Mouse (Mus musculus) cerebellum, adult (tissue): Measurements from ENCODE around the gene Stmnd1.
"Not testable (repeated sequence)": the region's sequence is repeated elsewhere in the genome, so short reads cannot be mapped to it uniquely, and the experiment has no call there.

ENCODE experiments used
- ATAC-seq: cut with Nextera tagmentation; 2 replicates; pipeline ENCODE4 v1.9.2; 2017; ENCODE audit warnings: mild to moderate bottlenecking, moderate library complexity, mixed read lengths; ENCODE audit not compliant: insufficient number of reproducible peaks, low FRiP score, low TSS enrichment

Stmnd1 gene

GRCm38 (mm10) chr13:46287801-46288200 lies 14.3 kb downstream of the Stmnd1 start:
- ATAC-seq, result no peak

GRCm38 (mm10) chr13:46288372-46288771 lies 14.9 kb downstream of the Stmnd1 start:
- ATAC-seq, result no peak

GRCm38 (mm10) chr13:46290537-46290936 lies 17.0 kb downstream of the Stmnd1 start:
- no peak for ATAC-seq

DNA sequence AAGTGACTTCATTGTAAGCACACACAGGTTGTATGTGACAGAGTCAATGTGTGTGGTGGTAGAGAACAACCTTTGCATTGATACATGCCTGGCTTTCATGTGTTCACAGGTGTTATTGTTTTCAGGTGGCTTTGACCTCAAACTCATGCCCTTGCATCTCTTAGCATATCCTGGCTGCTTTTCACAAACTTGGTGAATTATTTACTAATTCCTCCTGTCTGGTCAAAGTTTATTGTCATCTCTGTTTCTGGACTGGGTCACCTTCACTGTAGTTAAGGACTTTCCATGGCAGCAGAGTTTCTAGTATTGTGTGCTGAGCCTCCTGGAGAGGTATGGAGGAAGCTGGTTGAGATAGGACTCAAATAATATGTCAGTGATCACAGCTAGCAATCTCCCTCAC lies 20.8 kb downstream of the Stmnd1 start:
- ATAC-seq, result no peak

GRCm38 (mm10) chr13:46297701-46298100 lies 24.2 kb downstream of the Stmnd1 start:
- no peak for ATAC-seq

DNA sequence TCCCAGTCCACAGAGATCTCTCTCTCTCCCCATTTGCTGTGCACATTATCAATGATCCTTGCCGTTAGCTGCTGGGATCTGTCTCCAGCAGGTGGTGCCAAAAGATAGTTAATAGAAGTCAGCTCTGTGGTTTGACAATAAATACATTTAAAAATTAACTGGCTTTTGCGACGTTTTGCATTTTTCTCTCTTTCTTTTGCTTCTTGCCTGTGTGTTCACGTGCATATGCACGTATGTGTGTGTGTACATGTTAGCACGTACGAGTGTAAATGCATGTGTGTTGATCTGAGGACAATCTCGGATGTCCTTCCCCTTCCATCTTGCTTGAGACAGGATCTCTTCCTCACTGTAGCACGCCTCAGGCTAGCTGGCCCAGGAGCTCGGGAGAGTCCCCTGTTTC lies 37.3 kb downstream of the Stmnd1 start:
- ATAC-seq, result no peak

GRCm38 (mm10) chr13:46313176-46313575 lies 39.7 kb downstream of the Stmnd1 start:
- no peak for ATAC-seq

- ATAC-seq, result no peak
These were observed 41.6 kb downstream of the Stmnd1 start for GRCm38 (mm10) chr13:46315165-46315564.

DNA sequence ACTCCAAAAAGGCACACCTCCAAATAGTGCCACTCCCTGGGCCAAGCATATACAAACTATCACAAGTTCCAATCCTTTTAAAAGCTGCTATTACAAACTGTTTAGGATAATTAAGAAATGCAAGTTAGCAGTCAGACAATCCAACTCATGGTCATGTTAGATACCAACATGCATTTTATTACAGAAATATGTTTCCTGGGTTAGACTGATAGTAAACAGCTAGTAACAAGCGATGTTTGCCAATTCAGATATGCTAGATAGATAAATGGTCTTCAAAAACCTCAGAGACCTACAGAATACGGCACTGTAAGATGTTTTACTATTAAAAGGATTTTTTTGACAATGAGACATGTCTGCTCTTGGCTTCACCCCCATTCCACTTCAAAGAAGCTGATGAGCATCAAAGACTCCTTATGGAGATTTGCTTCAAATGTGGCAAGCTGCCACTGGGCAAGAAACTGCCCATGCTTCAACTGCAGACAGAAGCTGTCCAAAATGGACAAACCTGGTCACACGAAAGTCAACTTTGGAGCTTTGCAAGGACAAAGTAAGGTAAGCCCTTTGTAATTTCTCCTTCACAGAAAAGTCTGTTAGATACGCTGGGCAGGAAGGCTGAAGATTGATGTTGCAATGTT lies 52.9 kb downstream of the Stmnd1 start:
- ATAC-seq, result no peak

GRCm38 (mm10) chr13:46335020-46335419 lies 61.5 kb downstream of the Stmnd1 start:
- ATAC-seq, result peak; percentile 99

DNA sequence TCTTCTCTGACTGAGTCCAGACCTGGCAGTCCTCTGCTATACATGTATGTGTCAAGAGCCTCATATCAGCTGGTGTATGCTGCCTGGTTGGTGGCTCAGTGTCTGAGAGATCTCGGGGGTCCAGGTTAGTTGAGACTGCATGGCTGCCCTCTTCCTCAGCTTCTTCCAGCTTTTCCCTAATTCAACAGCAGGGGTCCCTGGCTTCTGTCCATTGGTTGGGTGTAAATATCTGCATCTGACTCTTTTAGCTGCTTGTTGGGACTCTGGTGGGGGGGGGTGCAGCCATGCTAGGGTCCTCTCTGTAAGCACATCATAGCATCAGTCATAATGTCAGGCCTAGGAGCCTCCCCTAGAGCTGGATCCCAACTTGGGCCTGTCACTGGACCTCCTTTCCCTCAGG lies 62.8 kb downstream of the Stmnd1 start:
- ATAC-seq, result not testable (repeated sequence)

- no peak for ATAC-seq
These were observed 64.3 kb downstream of the Stmnd1 start for GRCm38 (mm10) chr13:46337791-46338190.

DNA sequence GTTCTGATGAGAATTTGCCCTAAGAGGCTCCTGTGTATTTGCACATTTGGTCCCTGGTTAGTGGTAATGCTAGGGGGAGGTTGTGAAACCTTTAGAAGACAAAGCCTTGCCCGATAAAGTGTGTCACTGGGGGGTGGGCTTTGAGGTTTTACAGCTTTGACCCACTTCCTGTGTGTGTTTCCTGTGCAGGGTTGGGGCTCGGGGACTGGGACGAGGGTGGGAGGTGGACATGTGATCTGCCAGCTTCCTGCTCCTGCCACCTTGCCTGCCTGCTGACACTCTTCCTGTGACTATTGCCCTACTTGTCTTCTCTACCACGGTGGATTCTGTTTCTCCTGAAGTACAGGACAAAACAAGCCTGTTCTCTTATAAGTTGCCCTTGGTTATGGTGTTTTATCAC lies 66.4 kb downstream of the Stmnd1 start:
- no peak for ATAC-seq

- no peak for ATAC-seq
These were observed 67.1 kb downstream of the Stmnd1 start for GRCm38 (mm10) chr13:46340583-46340982.

DNA sequence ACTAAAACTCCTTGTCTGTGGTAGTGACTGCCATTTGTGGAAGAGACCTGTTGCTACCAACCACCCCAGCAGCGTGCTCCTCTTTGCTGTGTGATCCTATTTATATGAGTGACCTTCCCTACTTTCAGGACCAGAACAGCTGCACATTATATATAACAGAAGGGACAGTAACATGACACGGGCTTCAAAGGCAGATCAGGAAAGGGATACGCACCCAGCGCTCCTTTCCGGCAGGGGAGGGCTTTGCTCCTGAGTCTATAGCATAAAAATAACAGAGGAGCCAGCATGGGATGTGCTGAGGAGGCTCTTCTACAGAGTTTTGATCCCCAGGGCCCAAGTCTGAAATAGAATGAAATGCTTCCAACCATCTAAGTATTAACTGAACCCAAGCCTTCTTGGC lies 67.9 kb downstream of the Stmnd1 start:
- no peak for ATAC-seq

DNA sequence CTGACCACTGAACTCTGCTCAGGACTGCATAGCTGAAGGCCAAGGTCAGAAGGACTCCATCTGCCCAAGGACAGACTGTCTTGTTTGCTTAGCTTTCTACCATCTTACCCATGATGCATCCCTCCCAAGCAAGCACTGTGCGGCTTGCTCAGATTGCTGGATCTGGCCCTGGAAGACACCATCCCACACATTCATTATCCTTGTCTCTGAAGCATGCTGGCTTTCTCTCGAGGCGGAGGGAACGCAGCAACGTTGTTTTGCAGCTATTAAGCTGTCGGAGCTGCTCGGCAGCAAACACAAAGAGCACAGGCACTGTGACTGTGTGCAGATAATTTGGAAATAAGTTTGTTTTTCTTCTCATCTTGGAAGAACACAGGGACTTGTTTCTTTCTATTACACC lies 69.7 kb downstream of the Stmnd1 start:
- ATAC-seq, result no peak

- ATAC-seq, result no peak
These were observed 73.5 kb downstream of the Stmnd1 start for GRCm38 (mm10) chr13:46346830-46347512.

DNA sequence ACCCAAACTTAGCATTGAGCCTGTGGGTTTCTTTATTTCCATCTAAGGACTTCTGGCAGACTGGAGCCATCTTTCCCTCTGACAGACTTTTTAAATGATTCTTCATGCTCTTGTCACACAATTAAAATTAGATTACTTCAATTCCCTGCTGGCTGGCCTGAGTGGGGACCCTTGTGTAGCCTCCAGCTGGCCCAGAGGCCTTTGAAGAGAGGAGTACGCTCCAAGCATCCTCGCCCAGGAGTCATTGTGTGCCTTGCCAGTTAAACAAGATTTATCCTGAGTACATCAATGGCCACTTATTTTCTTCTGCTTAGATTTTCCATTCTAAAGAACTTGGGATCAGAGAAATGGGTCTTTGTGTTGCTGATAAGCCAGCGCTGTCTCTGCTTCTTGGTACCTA lies 76.1 kb downstream of the Stmnd1 start:
- peak; percentile 49 for ATAC-seq
